In the genomic region with DNA sequence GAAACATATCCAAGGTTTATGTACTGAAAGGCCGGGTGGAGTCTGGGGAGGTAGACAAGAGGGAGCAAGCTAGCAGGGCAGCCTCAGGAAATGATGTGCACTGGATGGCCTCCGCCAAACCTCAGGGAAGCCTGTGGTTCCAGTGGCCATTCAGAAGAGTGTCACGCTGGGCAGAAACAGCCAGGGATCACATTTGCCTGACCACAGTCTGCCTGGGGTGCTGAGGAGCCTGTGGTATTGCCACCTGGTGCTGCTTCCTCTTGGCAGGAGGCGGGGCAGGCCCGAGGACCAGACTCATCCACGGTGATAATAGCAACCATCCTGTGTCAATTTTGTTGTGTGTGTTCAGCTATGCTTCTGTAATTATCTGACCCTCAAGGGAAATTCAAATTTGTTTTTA, we compare ENCODE assay signal across 27 mouse cellular contexts. TPM values are rescaled to one million over a fixed set of nuclear protein-coding genes. Genes with fewer than 3 reads are reported as not detected.
DNase-seq lines count a peak whose midpoint lies in the region; ATAC-seq and TF ChIP-seq lines count a peak whose summit lies in the region.
"Had no signal": no experiment of that assay in that cellular context is flagged by ENCODE, and none has a peak within 500 bp of the region (broad histone marks: within the 10 kb centered on the region; RNA-seq: fewer than 3 reads in every experiment).

No protein-coding gene starts in this region.

- no peaks in the 10 kb centered on the region for H3K4me1 ChIP-seq in G1E (ENCODE audit: insufficient read depth, low read depth, low read length)
- peaks cover 20% of the 10 kb centered on the region for H3K4me1 ChIP-seq in hindbrain, embryonic 13.5 days (replicated peaks)

- H3K27me3 ChIP-seq in G1E (ENCODE audit: insufficient read depth, low read length): peaks cover 2% of the 10 kb centered on the region; the same call in 1 of the 2 replicates
- no peaks in the 10 kb centered on the region for H3K27me3 ChIP-seq in hindbrain, embryonic 13.5 days
- H3K27me3 ChIP-seq: forebrain, embryonic 12.5 days; limb, embryonic 12.5 days; neural tube, embryonic 12.5 days had no signal

- no peak overlapping the region for H3K9ac ChIP-seq in hindbrain, embryonic 13.5 days
- H3K9ac ChIP-seq: forebrain, embryonic 12.5 days; limb, embryonic 12.5 days; neural tube, embryonic 12.5 days had no signal

- TF ChIP-seq CTCF in G1E (IDR thresholded peaks at IDR 0.05; ENCODE audit: low read depth, low read length): no peak

- H3K4me2 ChIP-seq in hindbrain, embryonic 13.5 days: no peak overlapping the region
- H3K4me2 ChIP-seq: forebrain, embryonic 12.5 days; limb, embryonic 12.5 days; liver, embryonic 11.5 days; neural tube, embryonic 12.5 days had no signal

- WGBS in hindbrain, embryonic 13.5 days: 70% methylated on average over 6 of the region's 6 CpGs

- peaks cover 47% of the 10 kb centered on the region for H3K9me3 ChIP-seq in G1E (replicated peaks)
- H3K9me3 ChIP-seq in hindbrain, embryonic 13.5 days: no peaks in the 10 kb centered on the region
- H3K9me3 ChIP-seq: forebrain, embryonic 12.5 days; heart, embryonic 10.5 days; hindbrain, embryonic 10.5 days; limb, embryonic 12.5 days; neural tube, embryonic 12.5 days had no signal

- no peak overlapping the region for H3K4me3 ChIP-seq in G1E (ENCODE audit: low read depth, low read length)
- no peak overlapping the region for H3K4me3 ChIP-seq in hindbrain, embryonic 13.5 days
- H3K4me3 ChIP-seq: erythroblast, embryonic 14.5 days; forebrain, embryonic 12.5 days; heart, embryonic 10.5 days; hindbrain, embryonic 10.5 days; layer of hippocampus, adult 2 months; limb, embryonic 12.5 days; neural tube, embryonic 12.5 days had no signal

- no peak overlapping the region for H3K27ac ChIP-seq in hindbrain, embryonic 13.5 days
- H3K27ac ChIP-seq: forebrain, embryonic 12.5 days; heart, embryonic 10.5 days; hindbrain, embryonic 10.5 days; layer of hippocampus, adult 2 months; limb, embryonic 12.5 days; neural tube, embryonic 12.5 days had no signal

- H3K36me3 ChIP-seq in G1E (replicated peaks): no peaks in the 10 kb centered on the region
- no peaks in the 10 kb centered on the region for H3K36me3 ChIP-seq in hindbrain, embryonic 13.5 days
- H3K36me3 ChIP-seq: forebrain, embryonic 12.5 days; heart, embryonic 10.5 days; hindbrain, embryonic 10.5 days; limb, embryonic 12.5 days; neural tube, embryonic 12.5 days had no signal

- peak; percentile 9 for DNase-seq in thymus, postnatal 0 days (ENCODE audit: low spot score)
- DNase-seq in thymus, postnatal 14 days: no peak
- DNase-seq in G1E (ENCODE audit: low spot score): no peak
- DNase-seq in cerebellum, adult 8-10 months: no peak
- DNase-seq: adrenal gland, adult 2 months; cerebellum, adult 11-12 months; gastrocnemius, postnatal 36 days; kidney, postnatal 25 days; lung, adult 2 months; lung, postnatal 14 days; midbrain, embryonic 14.5 days; retina, postnatal 1 day; right cerebral cortex, postnatal 25 days; spleen, adult 18-20 months; thymus, postnatal 36 days had no signal

- ATAC-seq in G1E (ENCODE audit: extremely low read depth, insufficient number of reproducible peaks, low FRiP score, poor library complexity, severe bottlenecking): peak; percentile 8; the same call in 1 of the 2 replicates
- peak; percentile 94 for ATAC-seq in granulocyte monocyte progenitor cell, adult 5-6 weeks (replicated peaks; ENCODE audit: poor library complexity, severe bottlenecking)
- ATAC-seq in CD4-positive, CD25-positive, alpha-beta regulatory T cell, adult 4 months: no peak
- ATAC-seq in hindbrain, embryonic 13.5 days (ENCODE audit: low FRiP score): no peak
- ATAC-seq: intestine, postnatal 0 days had no signal

RNA-seq across cellular contexts. Expression of a gene that starts 18.9 kb away (rescaled TPM):
- polyA plus RNA-seq in thymus, postnatal 0 days (2015; fragmentation: Nextera tagmentation; extraction: Ambion mirVana): 0.66 and 0.96 TPM in 2 replicates
- total RNA-seq in G1E (2014; fragmentation: Nextera tagmentation): not detected in 2 replicates
- total RNA-seq in G1E (2017): 0.16 TPM in 1 of 2 replicates, not detected in the other
- polyA plus RNA-seq in G1E (2012): not detected in 2 replicates
- total RNA-seq in granulocyte monocyte progenitor cell, adult 5-6 weeks (2014; fragmentation: Nextera tagmentation): 3.8 and 6.0 TPM in 2 replicates
- total RNA-seq in granulocyte monocyte progenitor cell, adult 5-6 weeks (2017): 4.8 and 5.3 TPM in 2 replicates
- polyA plus RNA-seq in CD4-positive, CD25-positive, alpha-beta regulatory T cell, adult 4 months (2017; shearing (Covaris generic)): under 1 TPM in 1 of 2 experiments, not detected in 1; 0.42 TPM
- 11.3 and 12.2 TPM in 2 replicates for polyA plus RNA-seq in hindbrain, embryonic 13.5 days (2015; fragmentation: Nextera tagmentation; extraction: Ambion mirVana)
- polyA plus RNA-seq: erythroblast, embryonic 14.5 days had no signal

Comparison
In these comparisons a context has a peak if more than half of its experiments do, and no peak if none do; other contexts are left out.
1. ATAC-seq: peak in G1E (single experiment) and granulocyte monocyte progenitor cell, adult 5-6 weeks (single experiment); none in CD4-positive, CD25-positive, alpha-beta regulatory T cell, adult 4 months (single experiment) and hindbrain, embryonic 13.5 days (single experiment).